Mouse (Mus musculus) cerebellum, adult 2 months (tissue): ENCODE measurements at regions not wholly inside any gene's neighbourhood (a gene's known extent, or its start where the extent isn't known, plus 50 kb on each side); places are given as distances from the start of the nearest gene placed in this dataset.

Experiments
- CTCF ChIP-seq: fragments of 200-500 bp; IDR thresholded peaks from 2 replicates; pipeline ENCODE4 v1.5.1; 2011; ENCODE audit warnings: low read depth, mild to moderate bottlenecking, control low read depth, low read length, moderate library complexity, borderline replicate concordance; ENCODE audit not compliant: insufficient read depth
- POLR2A ChIP-seq: fragments of 200-500 bp; IDR thresholded peaks from 2 replicates; pipeline ENCODE4 v1.6.1; 2011; ENCODE audit warnings: low read length, control low read depth, borderline replicate concordance; ENCODE audit not compliant: insufficient read depth

GRCm38 (mm10) chr13:31347000-31347399, 208.9 kb upstream of the Foxq1 start:
- TF ChIP-seq CTCF (no peak), POLR2A (no peak)
